Mouse (Mus musculus) C2C12 (cell line): ENCODE data around the gene Sdk1. TPM values are rescaled to one million over a fixed set of nuclear protein-coding genes. Genes with fewer than 3 reads are reported as not detected.
A peak's percentile ranks its signal among the peaks of the same experiment; 100 is the strongest.

Experiments
- H3K27me3 ChIP-seq: one replicate; pipeline ENCODE4 v1.6.1; 2011; ENCODE audit not compliant: control insufficient read depth, insufficient read depth, insufficient read length
- H3K36me3 ChIP-seq: one replicate; pipeline ENCODE4 v1.6.1; 2011; ENCODE audit not compliant: control insufficient read depth, insufficient read depth
- H3K4me3 ChIP-seq: one replicate; pipeline ENCODE4 v1.5.1; 2011; ENCODE audit warnings: mild to moderate bottlenecking, control low read depth; ENCODE audit not compliant: poor library complexity, insufficient read depth, severe bottlenecking
- H3K79me2 ChIP-seq: one replicate; pipeline ENCODE4 v1.6.1; 2011; ENCODE audit not compliant: control insufficient read depth, insufficient read depth
- H3K79me3 ChIP-seq: one replicate; pipeline ENCODE4 v1.6.1; 2011; ENCODE audit warnings: low read depth, control low read depth
- H3ac ChIP-seq: one replicate; pipeline ENCODE3; 2011; ENCODE audit warnings: low read depth; ENCODE audit not compliant: control insufficient read depth, insufficient read length
- CEBPB ChIP-seq: IDR thresholded peaks from one replicate; pipeline ENCODE4 v1.6.1; 2011; ENCODE audit warnings: low read depth, mild to moderate bottlenecking, control low read depth, moderate library complexity
- CTCF ChIP-seq: IDR thresholded peaks from one replicate; pipeline ENCODE4 v1.5.1; 2011; ENCODE audit not compliant: control insufficient read depth, insufficient read depth, insufficient read length
- FOSL1 ChIP-seq: IDR thresholded peaks from one replicate; pipeline ENCODE4 v1.8.0; 2011; ENCODE audit warnings: mild to moderate bottlenecking, low read length; ENCODE audit not compliant: poor library complexity, insufficient read depth, severe bottlenecking
- MAX ChIP-seq: IDR thresholded peaks from one replicate; pipeline ENCODE4 v1.6.1; 2011; ENCODE audit warnings: mild to moderate bottlenecking, control low read depth
- MYOD1 ChIP-seq: IDR thresholded peaks from one replicate; pipeline ENCODE4 v1.6.1; 2011; ENCODE audit warnings: low read depth; ENCODE audit not compliant: control insufficient read depth, insufficient read length
- MYOG ChIP-seq: IDR thresholded peaks from one replicate; pipeline ENCODE4 v1.6.1; 2011; ENCODE audit not compliant: control insufficient read depth, insufficient read length; ENCODE audit errors: extremely low read depth
- USF1 ChIP-seq: IDR thresholded peaks from one replicate; pipeline ENCODE4 v1.6.1; 2011; ENCODE audit warnings: low read depth, mild to moderate bottlenecking, control low read depth, moderate library complexity
- polyA plus RNA-seq: library from polyadenylated mRNA; unstranded; fragments of >200 nt; fragmentation: generic; extraction: Trizol; gene quantifications from one replicate; pipeline ENCODE4 v1.2.1, GENCODE M21; 2012; ENCODE audit warnings: missing spikeins

Sdk1 gene
- polyA plus RNA-seq, 1 experiment: 0.61 TPM

- H3K36me3 ChIP-seq: no peaks in the 10 kb centered on the region
- TF ChIP-seq CTCF: no peak
- TF ChIP-seq MAX: no peak
- no peak for TF ChIP-seq MYOG
- no peak for TF ChIP-seq CEBPB
- no peak for TF ChIP-seq USF1
- TF ChIP-seq FOSL1: no peak
- TF ChIP-seq MYOD1: no peak
- no peaks in the 10 kb centered on the region for H3K27me3 ChIP-seq
- no peaks in the 10 kb centered on the region for H3K79me2 ChIP-seq
- no peak overlapping the region for H3K4me3 ChIP-seq
- H3K79me3 ChIP-seq: no peaks in the 10 kb centered on the region
- no peak overlapping the region for H3ac ChIP-seq
Measured at GRCm38 (mm10) chr5:141310641-141311040, 69.4 kb downstream of the Sdk1 start.

- Histone ChIP-seq H3ac (no peak overlapping the region), H3K27me3 (no peaks in the 10 kb centered on the region), H3K36me3 (no peaks in the 10 kb centered on the region), H3K79me2 (no peaks in the 10 kb centered on the region), H3K4me3 (no peak overlapping the region), H3K79me3 (no peaks in the 10 kb centered on the region)
- TF ChIP-seq USF1 (no peak), MYOD1 (no peak), CTCF (no peak), MYOG (no peak), CEBPB (no peak), FOSL1 (no peak), MAX (no peak)
Measured at GRCm38 (mm10) chr5:141311801-141312200, 70.5 kb downstream of the Sdk1 start.

- Histone ChIP-seq H3K79me2 (no peaks in the 10 kb centered on the region), H3K79me3 (no peaks in the 10 kb centered on the region), H3K27me3 (no peaks in the 10 kb centered on the region), H3ac (no peak overlapping the region), H3K36me3 (no peaks in the 10 kb centered on the region), H3K4me3 (no peak overlapping the region)
- TF ChIP-seq USF1 (peak; percentile 13), MAX (no peak), MYOD1 (no peak), CEBPB (no peak)
Measured at GRCm38 (mm10) chr5:141312305-141312704, 71.0 kb downstream of the Sdk1 start.

- TF ChIP-seq USF1 (peak; percentile 71), CEBPB (no peak)
- Histone ChIP-seq H3K27me3 (no peaks in the 10 kb centered on the region), H3K79me3 (no peaks in the 10 kb centered on the region), H3K36me3 (no peaks in the 10 kb centered on the region), H3K4me3 (no peak overlapping the region), H3ac (no peak overlapping the region), H3K79me2 (no peaks in the 10 kb centered on the region)
Measured at GRCm38 (mm10) chr5:141317095-141317494, 75.8 kb downstream of the Sdk1 start.

GRCm38 (mm10) chr5:141324910-141325309 is 83.6 kb downstream of the Sdk1 start:
- Histone ChIP-seq H3K79me2 (no peaks in the 10 kb centered on the region), H3K27me3 (no peaks in the 10 kb centered on the region), H3K79me3 (no peaks in the 10 kb centered on the region), H3K4me3 (no peak overlapping the region), H3ac (no peak overlapping the region), H3K36me3 (no peaks in the 10 kb centered on the region)
- TF ChIP-seq CTCF (no peak), CEBPB (no peak), MYOG (no peak), FOSL1 (no peak), MAX (no peak), MYOD1 (no peak), USF1 (no peak)

GRCm38 (mm10) chr5:141344376-141344775 is 103.1 kb downstream of the Sdk1 start:
- TF ChIP-seq MAX: no peak
- no peak for TF ChIP-seq FOSL1
- no peak for TF ChIP-seq MYOD1
- TF ChIP-seq CEBPB: no peak
- no peak for TF ChIP-seq CTCF
- TF ChIP-seq MYOG: no peak
- TF ChIP-seq USF1: no peak
- no peaks in the 10 kb centered on the region for H3K36me3 ChIP-seq
- no peaks in the 10 kb centered on the region for H3K79me2 ChIP-seq
- H3ac ChIP-seq: no peak overlapping the region
- no peaks in the 10 kb centered on the region for H3K27me3 ChIP-seq
- H3K4me3 ChIP-seq: no peak overlapping the region
- H3K79me3 ChIP-seq: no peaks in the 10 kb centered on the region
